Mouse (Mus musculus) effector memory CD4-positive, alpha-beta T cell, adult 5 months (primary cell): Measurements from ENCODE around the gene Anapc5. TPM values are rescaled to one million over a fixed set of nuclear protein-coding genes. Genes with fewer than 3 reads are reported as not detected.

Experiments
- polyA plus RNA-seq: library from polyadenylated mRNA; unstranded; fragments of 100-300 nt; shearing (Covaris generic); gene quantifications from one replicate; pipeline ENCODE4 v1.2.1, GENCODE M21; 2017

Gene Anapc5
- 225 TPM for polyA plus RNA-seq

GRCm38 (mm10) chr5:122820777-122821523, at the start of gene Anapc5:
Gene Anapc5 (minus strand): TSS chr5:122821339.

GRCm38 (mm10) chr5:122849521-122850318, 28.6 kb upstream of the Anapc5 start, which contains the start of gene Rnf34:
Gene Rnf34 (plus strand): TSS chr5:122850048.

DNA sequence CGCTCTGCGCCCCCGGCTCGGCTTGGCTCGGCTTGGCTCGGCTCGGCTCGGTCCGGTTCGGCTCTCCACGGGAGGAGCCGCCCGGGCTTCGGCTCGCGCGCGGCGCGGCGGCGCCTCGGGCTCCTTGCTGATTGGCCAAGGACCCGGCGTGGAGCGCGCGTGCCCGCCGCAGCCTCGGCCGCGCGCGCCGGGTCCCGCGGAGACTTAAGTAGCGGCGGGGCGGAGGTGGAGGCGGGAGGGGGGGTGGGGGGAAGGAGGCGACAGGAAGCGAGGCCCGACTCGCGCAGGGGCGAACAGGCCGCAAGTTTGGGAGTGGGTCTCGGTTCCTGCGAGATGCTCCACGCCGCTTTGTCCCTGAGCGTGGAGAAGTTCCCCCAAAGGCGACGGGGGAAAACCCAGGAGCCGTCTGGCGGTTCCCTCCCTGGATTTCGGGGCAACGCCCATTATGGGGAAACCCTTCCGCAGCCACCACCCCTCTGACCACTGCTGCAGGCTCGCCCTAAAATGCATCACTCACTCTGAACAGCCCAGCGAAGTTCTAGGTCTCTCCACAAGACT, 41.8 kb downstream of the Anapc5 start, which contains the start of gene Camkk2:
Gene Camkk2, minus strand, starts transcription at position 133 of the 558 bp plus-strand sequence.

Other genes with a start within 250 kb of the Anapc5 start
- 4.1 TPM for gene Ift81, start 206.8 kb downstream of the Anapc5 start, polyA plus RNA-seq
- gene P2rx7, start 177.4 kb downstream of the Anapc5 start, polyA plus RNA-seq: 45.1 TPM
- 61.3 TPM for gene P2rx4, start 113.8 kb downstream of the Anapc5 start, polyA plus RNA-seq
- 16.3 TPM for gene Camkk2, start 41.9 kb downstream of the Anapc5 start, polyA plus RNA-seq
- 25.8 TPM for gene Rnf34, start 28.7 kb upstream of the Anapc5 start, polyA plus RNA-seq
- 110 TPM for gene Kdm2b, start 168.5 kb upstream of the Anapc5 start, polyA plus RNA-seq
- gene Orai1, start 193.7 kb upstream of the Anapc5 start, polyA plus RNA-seq: 499 TPM
- gene Morn3, start 225.7 kb upstream of the Anapc5 start, polyA plus RNA-seq: 2.2 TPM
- gene Tmem120b, start 247.1 kb upstream of the Anapc5 start, polyA plus RNA-seq: 3.2 TPM